Mouse (Mus musculus) cerebral cortex, adult 2 months (tissue): Measurements from ENCODE around the gene Dpy30.

Source experiments
- WGBS: fragments of 180-500 bp; shearing (Covaris S2); methylation state at CpG from one replicate; pipeline ENCODE4 v1.1.7; 2018; 5-methylcytosine and 5-hydroxymethylcytosine counted together

Gene Dpy30

DNA sequence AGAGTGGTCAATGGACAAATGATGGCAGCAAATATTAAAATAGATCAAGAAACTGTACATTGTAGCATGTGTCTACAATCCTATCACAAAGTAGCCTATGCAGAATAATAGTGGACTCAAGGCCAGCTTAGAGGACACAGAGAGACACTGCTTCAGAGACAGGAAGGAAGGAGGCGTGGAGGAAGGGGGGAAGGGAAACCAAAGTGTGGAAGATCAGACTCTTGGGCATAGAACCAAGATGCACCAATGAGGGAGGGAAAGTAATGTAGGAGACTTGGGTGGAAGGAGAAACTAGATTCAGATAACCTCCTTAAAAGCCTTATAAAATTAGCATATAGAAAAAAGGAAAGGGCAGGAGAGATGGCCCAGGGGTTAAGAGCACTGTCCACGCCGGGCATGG is 61.3 kb downstream of the Dpy30 start:
- 94% methylated on average over 3 of the region's 3 CpGs for WGBS
